Mouse (Mus musculus) kidney, postnatal 25 days (tissue): ENCODE measurements around the gene Lysmd3.
"Not testable (repeated sequence)": the region's sequence is repeated elsewhere in the genome, so short reads cannot be mapped to it uniquely, and the experiment has no call there.

Source experiments
- DNase-seq, 2 experiments: peaks; one replicate each; pipeline ENCODE4 v3.0.0; 2021; ENCODE audit warnings: mixed read lengths in 2 of 2

Gene Lysmd3

DNA sequence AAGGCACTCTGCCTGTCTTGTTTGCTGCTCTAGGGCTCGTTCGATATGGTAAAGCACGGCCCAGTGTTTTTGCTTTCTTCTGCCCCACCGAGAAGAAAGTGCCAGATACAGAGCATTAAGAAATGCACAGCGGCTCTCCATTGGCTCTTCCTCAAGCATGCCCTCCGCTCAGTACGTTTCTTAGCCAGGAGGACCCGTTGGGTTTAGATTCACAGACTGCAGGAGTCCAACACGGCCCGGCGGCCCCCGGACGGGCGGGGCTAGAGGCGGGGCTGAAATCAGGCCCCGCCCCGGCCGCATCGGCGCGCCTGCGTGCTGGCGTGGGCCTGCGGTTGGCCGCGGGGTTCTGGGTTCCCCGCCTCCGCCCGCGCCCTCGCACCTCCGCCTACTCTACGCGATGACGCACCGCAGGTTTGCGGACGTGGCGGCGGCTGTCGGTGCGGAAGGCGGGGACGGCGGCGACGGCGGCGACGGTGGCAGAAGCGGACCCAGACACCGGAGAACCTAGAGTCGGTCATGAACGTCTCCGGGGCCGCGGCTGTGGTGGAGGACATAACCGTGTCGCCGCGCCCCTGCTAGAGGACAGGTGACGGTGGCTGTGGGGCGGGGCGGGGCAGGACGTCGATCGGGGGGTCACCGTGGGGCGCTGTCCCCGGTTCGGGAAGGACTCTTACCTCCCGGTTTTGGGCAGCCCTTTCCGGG lies at the start of gene Lysmd3:
Lysmd3 (plus strand) TSS at position 313 of the 702 bp plus-strand sequence.
- DNase-seq: peak; percentile 93 to 96

DNA sequence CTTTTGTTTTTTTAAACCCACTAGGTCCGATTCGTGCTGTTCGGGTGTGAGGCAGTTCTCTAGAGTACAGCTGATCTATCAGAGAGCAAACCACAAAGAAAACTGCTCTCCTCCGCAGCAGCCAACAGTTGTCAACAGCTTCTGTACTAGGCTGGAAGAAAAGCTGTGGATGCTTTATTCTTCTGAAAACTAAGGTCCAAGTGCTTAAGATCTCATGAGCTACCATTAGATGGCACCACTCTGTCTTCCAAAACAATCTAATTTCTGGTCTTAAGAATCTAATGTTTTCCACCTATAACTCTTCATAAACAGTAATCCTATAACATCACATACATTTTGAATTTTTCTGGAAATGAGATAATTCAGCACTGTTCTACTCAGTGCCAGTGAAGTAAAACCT lies 47.1 kb upstream of the Lysmd3 start:
- no peak for DNase-seq

DNA sequence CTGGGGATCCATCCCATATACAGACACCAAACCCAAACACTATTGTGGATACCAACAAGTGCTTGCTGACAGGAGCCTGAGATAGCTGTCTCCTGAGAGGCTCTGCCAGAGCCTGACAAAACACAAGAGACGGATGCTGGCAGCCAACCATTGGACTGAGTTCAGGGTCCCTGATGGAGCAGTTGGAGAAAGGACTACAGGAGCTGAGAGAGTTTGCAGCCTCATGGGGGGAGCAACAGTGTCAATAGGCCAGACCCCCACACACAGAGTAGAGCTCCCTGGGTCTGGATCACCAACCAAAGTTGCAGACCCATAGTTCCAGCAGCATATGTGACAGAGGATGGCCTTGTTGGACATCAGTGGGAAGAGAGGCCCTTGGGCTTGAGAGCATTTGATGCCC lies 29.6 kb upstream of the Lysmd3 start:
- DNase-seq: not testable (repeated sequence)

GRCm38 (mm10) chr13:81628631-81629190 lies 28.8 kb upstream of the Lysmd3 start:
- no peak for DNase-seq

DNA sequence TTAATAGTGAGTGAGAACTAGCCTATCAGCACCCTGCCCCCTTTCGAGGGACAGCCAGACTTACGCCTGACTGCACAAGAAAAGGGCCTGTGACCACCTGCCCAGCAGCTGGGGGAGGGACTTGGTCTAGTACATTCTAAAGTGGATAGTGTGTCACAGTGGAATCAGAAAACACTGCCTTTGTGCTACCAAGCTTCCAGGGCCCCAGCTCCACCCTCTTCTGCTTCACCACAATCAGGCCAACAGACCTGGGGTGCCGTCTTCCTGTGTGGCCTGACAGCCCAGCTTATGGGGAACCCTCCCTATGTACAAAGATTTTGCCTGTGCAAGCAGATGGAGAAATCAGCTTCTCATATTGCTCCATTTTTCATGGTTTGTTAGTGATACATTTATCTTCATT lies 28.1 kb upstream of the Lysmd3 start:
- no peak for DNase-seq

DNA sequence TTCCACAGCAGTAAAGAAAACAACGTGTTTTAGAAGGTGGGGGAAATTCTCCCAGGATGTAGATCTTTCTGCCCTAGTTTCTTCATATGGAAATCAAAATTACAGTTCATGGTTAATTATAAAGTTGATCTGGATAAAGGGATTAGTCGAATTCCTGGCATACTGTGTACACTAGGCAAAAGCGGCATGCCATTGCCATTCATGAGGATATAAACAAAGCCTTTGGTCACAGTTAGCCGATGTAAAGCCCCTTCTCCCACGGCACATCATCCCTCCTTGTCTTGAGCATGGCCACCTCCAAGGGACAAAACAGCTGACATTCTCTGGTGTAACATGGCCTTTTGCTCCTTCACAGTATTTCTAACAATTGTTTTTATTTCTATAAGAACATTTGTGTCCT lies 26.9 kb upstream of the Lysmd3 start:
- DNase-seq: no peak

- DNase-seq: peak; percentile 79 to 94
Measured at GRCm38 (mm10) chr13:81632720-81633415, 24.6 kb upstream of the Lysmd3 start, which contains the start of gene Adgrv1. TSS of gene Adgrv1 (minus strand) at chr13:81633154.

DNA sequence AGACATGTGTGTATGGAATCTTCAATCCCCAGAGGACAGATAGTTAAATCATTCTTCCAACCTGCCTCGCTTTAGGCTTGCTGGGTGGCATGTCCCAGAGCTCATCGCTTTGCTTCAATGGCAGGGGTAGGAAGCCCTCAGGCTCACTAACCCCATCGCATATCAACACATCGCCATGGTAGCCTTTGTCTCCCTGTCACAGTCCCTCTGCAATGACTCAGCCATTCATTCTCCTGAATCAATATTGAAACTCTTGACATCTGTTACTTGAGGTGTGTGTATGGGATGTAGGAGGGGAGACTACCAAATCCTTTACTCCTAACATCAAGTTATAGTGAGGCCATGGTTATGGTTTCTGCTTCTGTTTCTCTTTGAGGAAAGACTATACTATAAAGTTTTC lies 17.8 kb upstream of the Lysmd3 start:
- DNase-seq: no peak

DNA sequence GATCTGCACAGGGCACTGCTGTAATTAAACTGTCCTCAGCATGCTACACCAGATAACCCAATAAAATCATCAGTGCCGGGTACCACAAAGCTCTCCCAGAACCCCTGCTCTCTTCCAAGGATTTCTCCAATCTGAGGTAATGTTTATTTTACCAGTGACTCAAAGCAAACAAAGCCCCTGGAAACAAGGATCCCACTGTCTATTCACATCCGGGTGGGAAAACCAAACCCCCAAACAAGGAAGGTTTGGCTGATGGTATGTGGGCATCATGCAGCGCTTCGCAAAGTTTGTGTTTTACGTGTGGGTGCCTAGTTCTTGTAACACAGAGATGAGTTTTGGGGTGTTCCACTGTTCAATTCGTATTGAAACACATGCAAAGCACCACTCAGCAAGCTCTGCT lies 16.6 kb upstream of the Lysmd3 start:
- DNase-seq: no peak

DNA sequence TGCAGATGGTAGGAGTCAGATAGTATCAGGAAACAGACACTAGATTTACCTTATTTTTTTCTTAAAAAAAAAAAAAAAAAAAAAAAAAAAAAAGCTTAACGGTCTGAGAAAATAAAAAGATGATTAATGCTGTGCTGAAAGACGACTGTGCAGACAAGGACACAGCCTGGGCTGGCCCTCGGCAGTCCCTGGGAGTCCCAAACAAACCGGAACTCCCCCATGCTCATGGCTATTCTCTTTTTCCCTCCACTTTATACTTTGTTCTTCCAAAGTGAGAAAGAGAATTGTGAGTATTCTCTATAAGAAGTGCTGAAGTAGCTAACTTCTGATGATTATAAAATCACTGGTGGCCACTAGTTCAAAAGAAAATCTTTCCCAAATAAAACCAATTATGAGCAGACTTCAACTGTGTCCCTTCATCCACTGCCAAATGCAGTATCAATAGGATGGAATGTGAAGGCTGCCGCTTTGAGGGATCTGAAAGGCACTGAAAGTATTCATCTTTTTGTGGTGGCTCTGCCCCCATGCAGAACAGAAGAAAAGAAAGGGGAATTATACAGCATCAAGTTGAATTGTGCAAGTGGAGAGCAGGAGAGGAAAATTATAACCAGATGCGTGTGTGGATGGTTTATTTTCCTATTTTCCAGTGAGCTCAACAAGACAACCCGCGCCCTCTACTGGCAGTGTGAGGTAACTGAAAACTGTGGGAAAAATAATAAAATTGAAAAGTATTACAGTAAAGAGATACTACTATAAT lies 16.0 kb upstream of the Lysmd3 start:
- DNase-seq: peak in 1 of 2 experiments; percentile 64

GRCm38 (mm10) chr13:81642491-81643149 lies 14.8 kb upstream of the Lysmd3 start:
- DNase-seq: no peak

GRCm38 (mm10) chr13:81644047-81644565 lies 13.4 kb upstream of the Lysmd3 start:
- no peak for DNase-seq

DNA sequence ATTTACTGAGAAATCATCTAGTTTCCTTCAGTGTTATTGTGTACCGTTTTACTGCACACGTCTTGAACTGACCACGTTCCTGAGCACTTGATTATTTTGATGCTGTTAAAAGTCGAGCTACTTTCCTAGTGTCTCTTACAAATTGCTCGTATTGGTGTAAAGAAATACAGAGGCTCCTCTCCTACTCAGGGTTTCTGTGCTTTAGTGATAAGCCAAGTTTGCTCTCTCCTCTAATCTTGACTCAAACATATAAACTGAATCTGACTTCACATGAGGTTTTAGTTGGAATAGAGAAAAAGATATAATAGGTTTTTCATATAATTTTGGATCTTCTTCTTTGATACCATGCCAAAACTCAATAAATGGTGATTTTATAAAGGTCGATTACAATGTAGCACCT lies 11.1 kb upstream of the Lysmd3 start:
- no peak for DNase-seq

- not testable (repeated sequence) for DNase-seq
Measured at GRCm38 (mm10) chr13:81650382-81650781, 7.1 kb upstream of the Lysmd3 start.

DNA sequence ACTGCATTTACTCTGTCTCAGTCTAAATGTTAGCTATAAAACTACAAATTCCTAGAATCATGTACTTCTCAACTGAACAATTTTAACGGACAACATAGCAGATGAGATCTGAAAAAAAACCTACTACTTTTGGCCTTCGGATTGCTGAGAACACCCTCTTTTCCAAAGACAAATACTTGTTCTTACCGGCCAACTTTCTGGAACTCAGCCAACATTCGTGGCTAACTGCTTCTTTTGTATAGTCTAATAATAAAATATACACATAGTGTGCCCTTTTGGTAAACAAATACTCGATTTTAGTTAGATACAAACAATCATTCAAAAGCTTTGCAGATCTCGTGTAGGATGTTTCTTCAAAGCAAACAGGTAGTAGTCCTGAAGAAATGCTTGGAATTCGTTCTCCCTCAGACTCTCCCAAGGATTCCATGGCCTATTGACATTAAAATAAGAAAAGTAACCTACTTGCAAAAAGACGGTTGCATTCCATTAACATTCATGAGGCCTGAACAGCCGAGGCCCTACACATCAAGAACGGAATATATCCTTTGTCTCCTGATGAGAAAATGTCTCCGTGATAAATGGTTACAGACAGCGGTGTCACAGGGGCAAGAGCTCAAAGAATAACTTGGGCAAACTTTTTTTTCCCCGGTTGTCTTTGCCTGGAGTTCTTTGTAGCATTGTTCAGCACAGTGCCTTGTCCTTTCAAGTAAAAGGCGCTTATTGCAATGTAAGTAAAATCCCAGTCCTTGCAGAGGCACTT lies 1.2 kb upstream of the Lysmd3 start:
- DNase-seq: peak in 1 of 2 experiments; percentile 40

DNA sequence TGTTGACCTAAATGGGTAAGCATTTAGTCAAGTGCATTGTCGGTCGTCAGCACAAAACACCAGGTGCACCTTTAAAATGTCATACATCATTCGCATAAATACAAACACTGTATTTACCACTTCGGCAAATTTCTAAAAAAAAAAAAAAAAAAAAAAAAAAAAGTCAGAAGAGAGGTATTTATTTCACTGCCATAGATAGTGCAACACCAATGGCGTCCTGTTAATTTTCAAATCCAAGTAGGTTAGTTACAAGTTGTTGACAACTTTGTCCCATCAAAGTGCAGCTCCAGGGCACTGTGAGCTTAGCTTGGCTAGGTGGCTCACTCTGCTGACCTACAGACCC lies 484 bp upstream of the Lysmd3 start:
- no peak for DNase-seq

DNA sequence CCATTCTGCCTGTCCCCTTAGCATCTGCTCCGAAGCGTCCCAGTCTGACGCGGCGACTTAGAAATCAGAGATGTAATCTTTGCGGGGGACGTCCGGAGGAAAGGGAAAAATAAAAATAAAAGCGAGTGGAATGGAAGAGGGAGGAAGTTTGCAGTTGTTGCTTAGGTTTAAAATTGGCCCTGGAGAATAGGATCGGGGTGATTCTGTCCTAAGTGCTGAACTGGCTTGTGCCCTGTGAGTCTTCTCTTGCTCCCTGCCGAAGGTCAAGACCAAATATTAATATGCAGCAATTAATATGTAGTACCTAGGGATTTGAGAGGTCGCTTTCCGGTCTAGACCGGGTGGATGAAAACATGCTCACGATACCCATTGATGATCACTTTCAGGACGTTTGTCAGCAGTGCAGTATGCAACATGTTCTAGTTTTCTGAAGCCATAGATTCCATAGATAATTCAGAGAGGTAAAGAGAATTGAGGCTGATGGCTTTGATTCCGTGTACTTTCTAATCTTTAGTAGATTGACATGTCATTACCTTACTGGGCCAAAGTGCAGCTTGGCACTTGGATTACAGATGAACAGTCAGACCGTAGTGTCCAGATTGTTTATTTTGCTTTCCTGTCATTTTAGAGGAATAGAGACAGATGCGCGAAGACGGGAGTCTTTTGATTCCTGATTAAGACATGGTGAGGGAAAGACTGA lies 740 bp downstream of the Lysmd3 start:
- DNase-seq: no peak

GRCm38 (mm10) chr13:81663566-81664330 lies 6.3 kb downstream of the Lysmd3 start:
- DNase-seq: no peak

- no peak for DNase-seq
Measured at GRCm38 (mm10) chr13:81664331-81664698, 6.9 kb downstream of the Lysmd3 start.

DNA sequence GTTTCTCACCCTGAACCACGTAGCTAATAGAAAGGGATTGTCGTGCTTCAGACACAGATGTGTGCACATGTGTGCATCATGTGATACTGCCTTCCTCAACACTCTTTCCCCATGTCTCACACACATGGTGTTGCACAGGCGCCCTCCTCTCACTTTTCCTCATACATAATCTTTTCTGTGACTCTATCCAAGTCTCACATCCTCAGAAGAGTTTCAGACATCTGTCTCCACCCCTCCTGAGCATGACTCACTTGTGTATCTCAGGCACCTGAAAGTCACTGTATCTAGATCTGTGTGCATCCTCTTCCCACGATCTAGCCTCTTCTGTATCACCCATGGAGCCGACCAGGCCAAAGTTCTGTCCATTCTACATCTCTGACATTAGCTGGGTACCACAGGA lies 10.2 kb downstream of the Lysmd3 start:
- no peak for DNase-seq
